Mouse (Mus musculus) heart, postnatal 0 days (tissue): ENCODE measurements at regions not wholly inside any gene's neighbourhood (a gene's known extent, or its start where the extent isn't known, plus 50 kb on each side); places are given as distances from the start of the nearest gene placed in this dataset.

Source experiments
- CTCF ChIP-seq: IDR thresholded peaks from 2 replicates; pipeline ENCODE4 v1.5.1; 2016; ENCODE audit warnings: antibody characterized with exemption, control low read depth, low read depth
- EP300 ChIP-seq: IDR thresholded peaks from 2 replicates; pipeline ENCODE4 v1.6.1; 2016; ENCODE audit warnings: antibody characterized with exemption, low read depth

- TF ChIP-seq CTCF (no peak), EP300 (no peak)
Measured at GRCm38 (mm10) chr12:52400099-52400498, 103.7 kb upstream of the Arhgap5 start.
